Mouse (Mus musculus): Measurements from ENCODE around the gene Lrrc43. TPM values are rescaled to one million over a fixed set of nuclear protein-coding genes. Genes with fewer than 3 reads are reported as not detected.
"Not testable (repeated sequence)": the region's sequence is repeated elsewhere in the genome, so short reads cannot be mapped to it uniquely, and the experiment has no call there.

Gene Lrrc43
- polyA plus RNA-seq, 1 experiment from 2014 or later = not detected

DNA sequence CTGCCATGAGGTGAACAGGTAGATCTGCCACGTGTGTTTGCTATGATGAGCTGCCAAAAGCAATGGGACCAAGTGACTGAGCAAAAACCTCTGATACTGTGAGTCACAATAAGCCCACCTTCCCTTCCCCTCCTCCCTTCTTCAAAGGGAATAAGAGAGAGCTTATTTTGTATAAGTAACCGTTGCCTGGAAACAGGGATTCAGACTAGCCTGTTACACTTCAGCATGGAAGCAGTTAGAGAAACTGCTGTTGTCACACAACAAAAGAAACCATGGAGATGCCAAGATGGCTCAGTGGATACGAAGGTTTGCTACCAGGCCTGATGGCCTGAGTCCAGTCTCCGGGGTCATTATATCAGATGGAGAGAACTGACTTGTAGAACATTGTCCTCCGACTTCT is 15.3 kb upstream of the Lrrc43 start:
- Histone ChIP-seq H3K36me3 (no peaks in the 10 kb centered on the region), H3K9ac (replicated peaks) (no peak overlapping the region), H3K4me2 (no peak overlapping the region), H3K9me3 (no peaks in the 10 kb centered on the region), H3K4me3 (replicated peaks) (no peak overlapping the region), H3K4me1 (replicated peaks) (peaks cover 3% of the 10 kb centered on the region; the same call in 1 of the 2 replicates), H3K27ac (no peak overlapping the region), H3K27me3 (no peaks in the 10 kb centered on the region; the same call in 1 of the 2 replicates)
- ATAC-seq (ENCODE audit: insufficient number of reproducible peaks, insufficient read depth, low FRiP score, low TSS enrichment, low read depth) = no peak
- WGBS = 89% methylated on average over 5 of the region's 5 CpGs

DNA sequence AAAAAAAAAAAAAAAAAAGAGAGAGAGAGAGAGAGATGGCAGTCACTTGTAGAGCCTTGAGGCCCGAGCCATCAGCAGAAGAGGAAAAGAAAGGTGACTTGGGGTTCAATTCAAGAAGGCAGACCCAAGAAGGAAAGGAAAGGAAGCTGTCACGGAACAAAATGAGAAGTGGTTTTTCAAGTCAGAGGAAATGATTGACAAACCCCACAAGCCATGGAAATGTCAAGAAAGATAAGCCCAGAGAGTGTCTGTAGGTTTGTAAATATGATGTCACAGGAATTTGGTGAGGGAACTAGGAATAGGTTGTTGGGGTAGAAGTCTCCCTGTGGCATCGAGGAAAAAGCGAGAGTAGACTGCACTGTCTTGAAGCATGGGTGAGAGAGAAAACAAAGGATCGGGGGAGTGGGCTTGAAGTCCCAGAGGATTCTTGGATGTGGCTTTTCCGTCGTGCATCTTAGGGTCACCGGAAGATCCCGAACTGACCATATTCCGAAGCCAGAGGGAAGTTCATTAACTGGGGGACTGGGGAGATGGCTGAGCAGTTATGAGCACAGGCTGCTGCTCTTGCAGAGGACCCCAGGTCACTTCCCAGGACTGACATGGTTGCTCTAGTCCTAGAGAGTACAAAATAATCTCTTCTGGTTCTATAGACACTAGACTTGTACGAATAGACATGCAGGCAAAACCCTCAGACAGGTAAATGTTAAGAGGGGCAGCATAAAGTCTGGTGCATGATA is 1.3 kb upstream of the Lrrc43 start:
- H3K9ac ChIP-seq (replicated peaks) = no peak overlapping the region
- no peak for ATAC-seq (ENCODE audit: insufficient number of reproducible peaks, insufficient read depth, low FRiP score, low TSS enrichment, low read depth)
- H3K4me3 ChIP-seq (replicated peaks) = no peak overlapping the region
- H3K4me2 ChIP-seq = no peak overlapping the region
- no peak overlapping the region for H3K27ac ChIP-seq
- H3K4me1 ChIP-seq (replicated peaks) = peaks cover 13% of the 10 kb centered on the region
- H3K9me3 ChIP-seq = no peaks in the 10 kb centered on the region
- no peaks in the 10 kb centered on the region for H3K36me3 ChIP-seq
- WGBS = 85% methylated on average over 11 of the region's 11 CpGs
- no peaks in the 10 kb centered on the region for H3K27me3 ChIP-seq

DNA sequence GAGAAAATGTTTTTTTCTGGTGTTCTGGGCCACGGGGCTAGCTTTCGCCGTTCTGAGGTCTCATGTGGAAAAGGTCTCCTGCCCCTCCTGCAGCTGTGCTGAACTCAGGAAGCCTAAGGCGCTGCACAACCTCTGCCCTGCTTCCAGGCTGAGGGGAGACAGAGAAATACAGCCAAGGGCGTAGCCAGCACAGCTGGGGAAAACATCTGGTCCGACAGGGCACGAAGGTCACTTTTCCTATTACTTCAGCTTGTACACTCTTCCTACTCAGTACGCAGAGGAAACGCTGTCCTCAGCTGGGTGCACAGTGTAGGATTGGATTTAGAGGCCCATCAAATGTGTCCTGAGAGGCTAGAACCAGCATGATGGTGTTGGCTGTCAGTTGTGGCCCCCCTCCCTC is 830 bp downstream of the Lrrc43 start:
- 29% methylated on average over 9 of the region's 9 CpGs for WGBS
- no peak for ATAC-seq (ENCODE audit: insufficient number of reproducible peaks, insufficient read depth, low FRiP score, low TSS enrichment, low read depth)
- no peak overlapping the region for H3K4me3 ChIP-seq (replicated peaks)
- H3K9ac ChIP-seq (replicated peaks) = no peak overlapping the region
- H3K9me3 ChIP-seq = no peaks in the 10 kb centered on the region
- no peak overlapping the region for H3K27ac ChIP-seq
- H3K4me2 ChIP-seq = 0 out of 2 replicates have a peak overlapping the region, but pooled peaks have one; percentile 60
- no peaks in the 10 kb centered on the region for H3K27me3 ChIP-seq
- H3K36me3 ChIP-seq = no peaks in the 10 kb centered on the region
- peaks cover 13% of the 10 kb centered on the region for H3K4me1 ChIP-seq (replicated peaks)

DNA sequence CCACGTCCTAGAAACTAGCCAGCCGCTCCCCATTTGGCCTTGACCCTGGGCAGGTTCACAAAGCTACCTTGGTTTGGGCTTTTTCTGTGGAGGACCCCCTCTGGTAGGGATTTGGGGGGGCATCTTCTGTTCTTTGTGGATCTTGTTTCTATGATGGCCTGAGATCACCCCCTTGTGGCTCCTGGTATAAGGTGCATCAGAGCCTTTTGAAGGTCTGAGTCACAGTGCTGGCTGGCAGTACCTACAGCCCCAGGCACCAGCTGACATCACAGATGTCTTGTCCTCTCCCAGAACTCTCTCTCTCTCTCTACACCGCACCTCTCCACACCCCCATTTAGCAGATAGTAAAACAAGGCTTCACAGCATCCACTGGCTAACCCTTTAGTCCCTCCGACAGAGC is 10.6 kb downstream of the Lrrc43 start:
- Histone ChIP-seq H3K9me3 (no peaks in the 10 kb centered on the region), H3K4me3 (replicated peaks) (no peak overlapping the region), H3K36me3 (no peaks in the 10 kb centered on the region), H3K4me2 (no peak overlapping the region), H3K4me1 (replicated peaks) (peaks cover 17% of the 10 kb centered on the region), H3K27ac (no peak overlapping the region), H3K27me3 (peaks cover 30% of the 10 kb centered on the region), H3K9ac (replicated peaks) (no peak overlapping the region)
- 40% methylated on average over 4 of the region's 4 CpGs for WGBS
- ATAC-seq (ENCODE audit: insufficient number of reproducible peaks, insufficient read depth, low FRiP score, low TSS enrichment, low read depth) = no peak

DNA sequence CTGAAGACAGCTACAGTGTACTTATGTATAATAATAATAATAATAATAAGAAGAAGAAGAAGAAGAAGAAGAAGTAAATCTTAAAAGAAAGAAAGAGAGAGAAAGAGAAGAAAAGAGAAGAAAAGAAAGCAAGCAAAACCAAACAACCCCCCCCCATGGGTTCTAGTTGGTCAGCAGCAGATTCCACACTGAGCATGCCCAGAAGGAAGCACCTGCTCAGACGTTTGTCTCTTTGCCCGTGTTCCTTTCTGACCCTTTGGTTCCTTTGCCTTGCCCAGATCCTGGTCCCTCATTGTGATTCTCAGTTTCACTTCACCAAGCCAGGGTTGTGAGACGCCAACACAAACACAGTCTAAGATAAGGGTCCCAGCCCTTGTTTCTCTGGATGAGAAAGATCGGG is 12.9 kb downstream of the Lrrc43 start:
- H3K27me3 ChIP-seq = peaks cover 44% of the 10 kb centered on the region
- no peak overlapping the region for H3K27ac ChIP-seq
- no peak for ATAC-seq (ENCODE audit: insufficient number of reproducible peaks, insufficient read depth, low FRiP score, low TSS enrichment, low read depth)
- no peak overlapping the region for H3K9ac ChIP-seq (replicated peaks)
- H3K4me3 ChIP-seq (replicated peaks) = no peak overlapping the region
- peaks cover 11% of the 10 kb centered on the region for H3K4me1 ChIP-seq (replicated peaks)
- H3K9me3 ChIP-seq = no peaks in the 10 kb centered on the region
- no peak overlapping the region for H3K4me2 ChIP-seq
- no peaks in the 10 kb centered on the region for H3K36me3 ChIP-seq
- 83% methylated on average over 4 of the region's 4 CpGs for whole genome bisulfite sequencing

DNA sequence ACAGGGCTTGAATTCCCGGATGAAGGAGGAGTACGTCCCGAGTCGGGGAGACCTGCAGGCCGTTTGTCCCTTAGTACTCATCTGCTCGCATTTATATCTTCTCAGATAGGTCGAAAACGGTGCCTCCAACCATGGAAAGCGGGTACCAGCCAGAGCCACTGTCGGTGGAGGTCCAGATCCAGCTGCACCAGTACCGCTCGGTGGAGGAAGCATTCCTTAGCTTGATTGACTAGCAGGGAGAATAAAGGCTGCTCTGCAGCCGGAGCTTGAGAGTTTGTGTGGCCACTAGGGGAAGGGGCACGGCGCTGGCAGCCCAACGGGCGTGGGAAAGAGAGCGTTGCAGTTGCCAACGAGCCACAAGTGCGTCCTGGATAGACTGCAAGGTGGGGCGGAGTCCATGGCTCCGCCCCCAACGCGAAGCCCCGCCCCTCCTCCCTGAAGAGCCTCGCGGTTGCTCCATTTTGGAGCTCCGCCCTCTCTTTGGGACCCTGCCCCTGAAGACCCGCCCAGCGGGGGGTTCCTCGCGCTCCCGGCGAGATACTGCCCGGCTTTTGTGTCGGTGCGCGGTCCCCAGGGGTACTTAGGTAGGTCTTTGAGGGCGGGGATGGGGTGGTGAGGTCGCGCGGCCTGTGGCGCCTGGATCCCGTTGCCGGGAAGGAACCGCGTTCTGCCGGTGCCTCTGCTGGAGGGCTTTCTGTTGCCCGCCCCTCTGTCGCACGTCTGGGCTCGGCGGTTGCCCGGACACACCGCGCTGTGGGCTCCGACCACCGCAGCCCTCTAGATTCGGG is 19.0 kb downstream of the Lrrc43 start:
- WGBS = 2% methylated on average over 58 of the region's 59 CpGs
- Histone ChIP-seq H3K27ac (no peak overlapping the region), H3K9ac (replicated peaks) (peak overlapping the region; percentile 65), H3K27me3 (peaks cover 40% of the 10 kb centered on the region), H3K9me3 (no peaks in the 10 kb centered on the region), H3K4me2 (peak overlapping the region; percentile 87), H3K4me1 (replicated peaks) (peaks cover 14% of the 10 kb centered on the region), H3K4me3 (replicated peaks) (peak overlapping the region; percentile 57), H3K36me3 (peaks cover 24% of the 10 kb centered on the region)
- ATAC-seq (ENCODE audit: insufficient number of reproducible peaks, insufficient read depth, low FRiP score, low TSS enrichment, low read depth) = peak; percentile 85

DNA sequence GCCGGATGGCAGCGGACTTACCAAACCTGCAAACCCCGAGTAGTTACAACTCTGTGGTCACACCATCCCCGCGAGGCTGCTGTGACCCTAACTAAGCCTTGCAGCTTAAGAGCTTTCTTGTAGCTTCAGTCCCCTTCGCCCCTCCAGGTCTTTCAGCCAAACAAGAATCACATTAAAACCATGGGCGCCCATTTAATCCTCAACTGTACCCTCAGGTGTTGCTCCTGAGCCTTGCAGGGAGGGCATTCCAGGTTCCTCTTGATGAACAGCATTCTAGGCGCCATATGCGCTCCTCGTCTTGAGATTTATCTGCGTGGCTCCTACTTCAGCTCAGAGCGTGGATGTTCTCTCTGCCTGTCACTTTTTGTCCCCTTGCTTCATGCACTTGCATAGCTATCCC is 19.8 kb downstream of the Lrrc43 start:
- peak overlapping the region; percentile 65 for H3K9ac ChIP-seq (replicated peaks)

GRCm38 (mm10) chr5:123510160-123510559 is 21.1 kb downstream of the Lrrc43 start, which contains the start of gene B3gnt4:
TSS of gene B3gnt4 (plus strand) at chr5:123510460.
- Histone ChIP-seq H3K36me3 (peaks cover 38% of the 10 kb centered on the region), H3K4me1 (replicated peaks) (peaks cover 14% of the 10 kb centered on the region), H3K4me3 (replicated peaks) (peak within 1 kb of the TSS; percentile 57; the same call in 1 of the 2 replicates), H3K9ac (replicated peaks) (no peak within 1 kb of the TSS), H3K9me3 (no peaks in the 10 kb centered on the region), H3K4me2 (peak within 1 kb of the TSS; percentile 87), H3K27ac (no peak within 1 kb of the TSS), H3K27me3 (peaks cover 29% of the 10 kb centered on the region)
- ATAC-seq (ENCODE audit: insufficient number of reproducible peaks, insufficient read depth, low FRiP score, low TSS enrichment, low read depth) = no peak
- 90% methylated on average over 5 of the region's 5 CpGs for WGBS

More for the DNA sequence above, 19.8 kb downstream of the Lrrc43 start:
- Histone ChIP-seq H3K9me3 (no peaks in the 10 kb centered on the region), H3K4me1 (replicated peaks) (peaks cover 14% of the 10 kb centered on the region), H3K4me2 (peak overlapping the region; percentile 87), H3K36me3 (peaks cover 28% of the 10 kb centered on the region), H3K4me3 (replicated peaks) (peak overlapping the region; percentile 57), H3K27me3 (peaks cover 36% of the 10 kb centered on the region), H3K27ac (no peak overlapping the region)
- ATAC-seq (ENCODE audit: insufficient number of reproducible peaks, insufficient read depth, low FRiP score, low TSS enrichment, low read depth) = no peak
- 7% methylated on average over 11 of the region's 12 CpGs for WGBS

DNA sequence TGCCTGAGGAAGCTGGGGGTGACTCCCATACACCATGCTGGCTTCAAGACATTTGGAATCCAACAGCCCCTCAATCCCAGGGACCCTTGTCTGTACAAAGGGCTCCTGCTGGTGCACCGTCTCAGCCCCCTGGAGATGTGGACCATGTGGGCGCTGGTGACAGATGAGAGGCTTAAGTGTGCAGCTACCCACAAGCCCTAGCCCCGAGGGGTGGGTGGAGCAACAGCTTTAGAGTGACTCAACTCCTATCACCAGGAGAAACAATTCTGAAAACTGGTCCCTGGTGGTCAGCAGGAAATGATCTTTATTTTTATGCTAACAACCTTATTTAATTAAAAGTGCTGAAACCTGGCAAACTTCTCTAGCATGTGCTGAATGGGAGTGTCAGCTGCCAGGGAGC is 22.3 kb downstream of the Lrrc43 start:
- peaks cover 14% of the 10 kb centered on the region for H3K4me1 ChIP-seq (replicated peaks)
- not testable (repeated sequence) for ATAC-seq (ENCODE audit: insufficient number of reproducible peaks, insufficient read depth, low FRiP score, low TSS enrichment, low read depth); H3K4me2 ChIP-seq; H3K9ac ChIP-seq (replicated peaks); H3K27ac ChIP-seq; H3K9me3 ChIP-seq; H3K4me3 ChIP-seq (replicated peaks)
- H3K27me3 ChIP-seq = peaks cover 24% of the 10 kb centered on the region
- H3K36me3 ChIP-seq = peaks cover 51% of the 10 kb centered on the region
- WGBS = 84% methylated on average over 3 of the region's 3 CpGs

- Histone ChIP-seq H3K4me1 (replicated peaks) (peaks cover 14% of the 10 kb centered on the region), H3K36me3 (peaks cover 56% of the 10 kb centered on the region), H3K9ac (replicated peaks) (no peak overlapping the region), H3K27ac (no peak overlapping the region), H3K4me3 (replicated peaks) (no peak overlapping the region), H3K9me3 (no peaks in the 10 kb centered on the region), H3K27me3 (peaks cover 19% of the 10 kb centered on the region), H3K4me2 (no peak overlapping the region)
- 69% methylated on average over 3 of the region's 3 CpGs for WGBS
- ATAC-seq (ENCODE audit: insufficient number of reproducible peaks, insufficient read depth, low FRiP score, low TSS enrichment, low read depth) = no peak
These were observed 23.0 kb downstream of the Lrrc43 start for GRCm38 (mm10) chr5:123512102-123512501.

DNA sequence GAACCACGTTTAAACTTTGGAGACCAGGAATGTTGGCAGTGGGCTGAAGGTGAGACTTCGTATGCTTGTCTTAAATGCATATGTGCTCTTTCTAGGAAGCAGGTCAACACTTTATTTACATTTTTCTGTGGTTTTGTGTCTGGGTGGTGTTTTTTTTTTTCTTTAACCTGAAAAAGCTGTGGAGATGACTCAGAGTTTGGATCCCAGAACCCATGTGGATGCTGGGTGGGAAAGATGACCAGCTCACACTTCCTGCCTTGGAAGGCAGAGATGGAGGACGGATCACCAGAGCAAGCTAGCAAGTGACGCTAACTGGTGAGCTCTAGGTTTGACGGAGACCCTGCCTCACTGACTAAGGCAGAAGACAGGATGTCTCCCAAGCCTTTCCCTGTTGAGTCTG is 25.8 kb downstream of the Lrrc43 start:
- Histone ChIP-seq H3K27ac (no peak overlapping the region), H3K27me3 (no peaks in the 10 kb centered on the region), H3K36me3 (peaks cover 83% of the 10 kb centered on the region), H3K4me3 (replicated peaks) (no peak overlapping the region), H3K4me2 (no peak overlapping the region), H3K4me1 (replicated peaks) (no peaks in the 10 kb centered on the region), H3K9me3 (no peaks in the 10 kb centered on the region), H3K9ac (replicated peaks) (no peak overlapping the region)
- 88% methylated on average over 5 of the region's 5 CpGs for WGBS
- ATAC-seq (ENCODE audit: insufficient number of reproducible peaks, insufficient read depth, low FRiP score, low TSS enrichment, low read depth) = no peak
